Mouse (Mus musculus) ovary, postnatal 10 days (tissue): ENCODE measurements around the gene Kpnb1.

Experiments used
- DNase-seq: peaks from one replicate; pipeline ENCODE4 v3.0.0; 2022; ENCODE audit warnings: low spot score

Kpnb1 gene

GRCm38 (mm10) chr11:97185704-97186614 is 1.7 kb downstream of the Kpnb1 start:
- no peak for DNase-seq

- no peak for DNase-seq
These were observed 2.8 kb downstream of the Kpnb1 start for GRCm38 (mm10) chr11:97184875-97185274.

- no peak for DNase-seq
These were observed 5.2 kb downstream of the Kpnb1 start for GRCm38 (mm10) chr11:97182446-97182845.

GRCm38 (mm10) chr11:97181061-97181460 is 6.6 kb downstream of the Kpnb1 start:
- DNase-seq, result no peak

GRCm38 (mm10) chr11:97178198-97178597 is 9.5 kb downstream of the Kpnb1 start:
- no peak for DNase-seq

- DNase-seq, result no peak
These were observed 10.8 kb downstream of the Kpnb1 start for GRCm38 (mm10) chr11:97176851-97177250.

- DNase-seq, result no peak
These were observed 12.2 kb downstream of the Kpnb1 start for GRCm38 (mm10) chr11:97175499-97175898.

- DNase-seq, result no peak
These were observed 27.3 kb downstream of the Kpnb1 start for GRCm38 (mm10) chr11:97160341-97160740.

GRCm38 (mm10) chr11:97156999-97157398 is 30.7 kb downstream of the Kpnb1 start:
- DNase-seq, result no peak

- DNase-seq, result no peak
These were observed 34.9 kb downstream of the Kpnb1 start for GRCm38 (mm10) chr11:97152662-97153287.

GRCm38 (mm10) chr11:97152023-97152426 is 35.7 kb downstream of the Kpnb1 start:
- DNase-seq, result no peak

- no peak for DNase-seq
These were observed 36.3 kb downstream of the Kpnb1 start, which contains the start of gene Tbkbp1 for GRCm38 (mm10) chr11:97151343-97151801. Tbkbp1 (minus strand) TSS chr11:97151495.

GRCm38 (mm10) chr11:97150411-97151330 is 37.0 kb downstream of the Kpnb1 start:
- DNase-seq, result no peak

GRCm38 (mm10) chr11:97149995-97150410 is 37.7 kb downstream of the Kpnb1 start:
- DNase-seq, result peak; percentile 41

- no peak for DNase-seq
These were observed 38.7 kb downstream of the Kpnb1 start for GRCm38 (mm10) chr11:97149026-97149425.

GRCm38 (mm10) chr11:97148591-97148990 is 39.1 kb downstream of the Kpnb1 start:
- no peak for DNase-seq

GRCm38 (mm10) chr11:97147333-97147732 is 40.3 kb downstream of the Kpnb1 start:
- no peak for DNase-seq

- peak; percentile 68 for DNase-seq
These were observed 41.0 kb downstream of the Kpnb1 start for GRCm38 (mm10) chr11:97146724-97147123.

GRCm38 (mm10) chr11:97145951-97146350 is 41.7 kb downstream of the Kpnb1 start:
- no peak for DNase-seq

- no peak for DNase-seq
These were observed 42.4 kb downstream of the Kpnb1 start for GRCm38 (mm10) chr11:97145320-97145719.

- no peak for DNase-seq
These were observed 44.3 kb downstream of the Kpnb1 start for GRCm38 (mm10) chr11:97143196-97143900.
